Mouse (Mus musculus): ENCODE results near the gene Med22. TPM values are rescaled to one million over a fixed set of nuclear protein-coding genes. Genes with fewer than 3 reads are reported as not detected.
"Not testable (repeated sequence)": the region's sequence is repeated elsewhere in the genome, so short reads cannot be mapped to it uniquely, and the experiment has no call there.

Gene Med22
- total RNA-seq, 2 experiments from 2014 or later, result 30.2 to 36.1 TPM

DNA sequence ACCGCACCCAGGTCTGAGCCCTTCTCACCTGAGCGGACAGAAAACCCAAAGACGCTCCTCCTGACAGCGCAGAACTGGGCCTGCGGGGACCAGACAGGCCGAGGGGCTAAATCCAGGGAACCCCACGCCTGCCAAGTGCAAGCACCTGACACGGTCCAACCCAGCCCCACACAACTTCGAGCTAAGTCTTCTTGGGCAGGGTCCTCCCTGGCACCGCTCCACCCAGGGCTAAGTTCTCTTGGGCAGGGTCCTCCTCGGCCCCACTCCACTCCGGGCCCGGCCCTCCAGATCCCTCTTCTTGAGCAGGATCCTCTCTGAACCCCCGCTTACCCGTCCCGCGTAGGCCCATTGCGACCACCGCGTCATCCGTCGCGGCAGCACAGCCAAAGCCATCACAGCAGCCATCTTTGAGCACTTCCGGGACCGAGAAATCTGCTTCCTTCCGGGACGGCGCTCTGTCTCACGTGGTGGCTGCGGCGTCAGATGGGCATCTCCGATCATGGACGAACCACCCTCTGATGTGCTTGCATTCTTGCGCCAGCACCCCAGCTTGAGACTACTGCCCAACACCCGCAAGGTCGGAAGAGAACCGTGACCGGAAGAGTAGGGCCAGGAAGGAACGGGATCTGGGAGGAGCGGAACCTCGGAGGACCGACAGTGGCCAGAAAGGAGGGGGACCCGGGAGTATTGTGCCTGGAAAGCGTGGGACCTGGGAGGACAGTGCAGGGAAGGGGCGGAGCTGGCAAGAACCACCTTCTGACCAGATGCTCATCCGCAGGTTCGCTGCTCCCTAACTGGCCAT is 5.7 kb upstream of the Med22 start, which contains the start of the genes Surf2 and Surf1:
Gene Surf2 (plus strand): TSS at position 441 of the 802 bp plus-strand sequence.
Gene Surf1 (minus strand): TSS at position 604 of the 802 bp plus-strand sequence.
- peak; percentile 77 for DNase-seq

DNA sequence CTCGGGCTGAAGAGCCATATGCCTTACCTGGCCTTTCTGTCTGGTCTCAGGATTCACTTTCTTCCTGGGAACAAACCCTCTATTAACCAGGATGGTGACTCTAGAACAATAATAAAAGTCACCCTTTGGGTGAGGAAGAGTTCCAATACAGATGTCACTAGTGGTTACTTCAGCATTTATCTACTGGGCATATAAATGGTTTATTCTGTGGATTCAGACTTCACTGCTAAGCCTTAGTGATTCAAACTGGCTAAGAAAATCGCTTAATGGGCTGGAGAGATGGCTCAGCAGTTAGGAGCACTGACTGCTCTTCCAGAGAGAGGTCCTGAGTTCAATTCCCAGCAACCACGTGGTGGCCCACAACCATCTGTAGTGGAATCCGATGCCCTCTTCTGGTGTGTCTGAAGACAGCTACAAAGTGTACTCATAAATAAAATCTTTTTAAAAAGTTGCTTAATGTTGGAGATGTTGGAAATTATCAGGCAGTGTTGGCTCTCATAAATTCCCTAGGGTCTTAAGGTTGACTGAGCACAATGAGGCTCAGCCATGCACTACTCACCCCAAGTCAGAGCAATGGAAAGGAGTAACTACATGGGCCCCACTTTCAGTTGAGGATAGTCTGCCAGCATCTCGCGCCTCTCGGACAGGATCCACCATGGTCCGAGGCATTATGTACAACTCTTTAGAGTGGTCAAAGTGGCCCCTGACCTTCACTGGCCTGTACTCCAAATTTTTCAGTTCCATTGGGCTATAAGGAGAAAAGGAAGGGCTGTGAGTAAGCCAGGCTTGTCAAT is 3.9 kb upstream of the Med22 start:
- DNase-seq, result no peak

DNA sequence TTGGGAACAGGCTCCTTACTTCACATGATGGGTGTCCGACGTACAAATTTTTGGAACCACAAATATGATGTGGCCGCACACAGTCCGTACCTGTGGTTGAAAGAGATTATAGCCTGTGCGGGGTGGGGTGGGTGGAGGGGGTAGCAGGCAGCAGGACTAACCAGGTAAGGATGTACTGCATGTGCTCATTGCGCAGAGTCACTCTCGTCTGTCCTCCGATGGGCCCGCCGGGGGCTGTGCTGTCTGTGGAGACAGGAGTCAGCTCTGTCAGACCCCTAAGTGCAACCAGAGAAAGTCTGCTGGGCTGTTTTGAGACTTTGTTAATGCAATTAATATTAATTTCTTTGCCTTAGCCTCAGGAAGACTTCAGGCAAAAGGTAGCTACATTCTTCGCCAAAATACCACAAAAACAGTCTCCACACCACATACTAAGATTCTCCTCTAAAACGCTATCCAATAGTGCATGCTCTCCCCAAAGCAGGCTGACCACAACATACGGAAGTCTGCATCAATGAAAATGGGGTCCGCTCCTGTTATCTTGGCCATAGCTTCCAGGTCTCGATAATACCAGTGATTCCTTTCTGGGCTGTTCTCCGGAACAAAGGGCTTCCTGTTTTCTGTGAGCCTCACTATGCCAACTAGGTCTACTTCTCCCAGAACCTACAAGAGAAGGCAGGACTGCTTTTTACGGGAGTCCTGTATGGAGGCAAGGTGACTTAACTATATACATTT is 3.1 kb upstream of the Med22 start:
- no peak for DNase-seq

DNA sequence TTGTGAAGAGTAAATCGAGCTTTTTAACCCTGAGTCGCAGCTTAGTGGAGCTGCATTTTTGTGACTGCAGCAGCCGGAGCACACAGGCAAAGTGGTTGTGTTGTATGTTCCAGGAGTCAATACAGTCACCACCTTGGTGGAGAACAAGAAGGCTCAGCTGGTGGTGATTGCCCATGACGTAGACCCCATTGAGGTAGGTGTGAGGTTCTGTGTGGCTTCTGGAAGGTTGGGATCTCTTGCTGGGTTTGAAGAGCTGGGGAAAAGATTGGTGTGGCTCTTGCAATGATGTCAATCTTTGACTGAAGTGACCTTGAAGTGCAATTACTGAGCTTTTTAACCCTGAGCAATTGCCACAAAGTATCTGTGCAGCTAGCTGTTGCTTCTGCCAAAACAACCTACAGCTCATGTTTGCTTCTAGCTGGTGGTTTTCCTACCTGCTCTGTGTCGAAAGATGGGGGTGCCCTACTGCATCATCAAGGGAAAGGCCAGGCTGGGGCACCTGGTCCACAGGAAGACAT is 1.8 kb upstream of the Med22 start:
- DNase-seq, result no peak

- DNase-seq, result peak; percentile 74
Observed at GRCm38 (mm10) chr2:26910994-26911765, 703 bp upstream of the Med22 start.

DNA sequence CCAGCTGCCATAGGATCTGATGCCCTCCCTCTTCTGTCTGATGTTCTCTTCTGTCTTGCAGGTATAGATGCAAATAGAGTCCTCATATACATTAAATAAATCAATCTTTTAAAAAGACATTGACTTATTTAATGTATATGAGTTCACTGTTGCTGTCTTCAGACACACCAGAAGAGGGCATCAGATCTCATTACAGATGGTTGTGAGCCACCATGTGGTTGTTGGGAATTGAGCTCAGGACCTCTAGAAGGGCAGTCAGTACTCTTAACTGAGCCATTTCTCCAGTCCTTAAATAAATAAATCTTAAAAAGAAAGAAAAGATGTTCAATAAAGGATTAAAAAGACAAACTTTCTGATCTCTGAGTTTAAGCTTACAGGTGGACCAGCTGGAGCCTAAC is 1.1 kb downstream of the Med22 start:
- no peak for DNase-seq

GRCm38 (mm10) chr2:26908710-26909386 is 1.6 kb downstream of the Med22 start:
- DNase-seq, result no peak

DNA sequence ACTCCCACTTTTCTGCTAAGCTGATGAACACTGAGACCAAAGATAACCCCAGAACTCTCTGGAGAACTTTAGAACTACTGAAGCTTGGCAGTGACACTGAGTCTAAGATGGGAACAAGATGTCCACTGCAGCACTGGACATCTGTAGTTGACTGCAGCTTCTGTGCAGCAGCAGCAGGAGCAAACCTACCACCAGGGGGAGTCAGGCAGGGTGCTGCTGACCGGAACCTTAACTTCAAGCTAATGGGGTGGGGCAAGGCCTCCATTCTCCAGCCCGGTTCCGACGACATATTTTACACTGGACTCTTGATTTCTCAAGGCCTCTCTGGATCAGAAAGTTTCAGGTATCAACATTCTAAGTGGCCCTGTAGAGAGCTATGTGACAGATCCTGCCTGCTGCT is 3.4 kb downstream of the Med22 start:
- DNase-seq, result peak; percentile 67

- no peak for DNase-seq
Observed at GRCm38 (mm10) chr2:26906431-26906830, 4.0 kb downstream of the Med22 start.

- DNase-seq, result no peak
Observed at GRCm38 (mm10) chr2:26905936-26906335, 4.5 kb downstream of the Med22 start.

DNA sequence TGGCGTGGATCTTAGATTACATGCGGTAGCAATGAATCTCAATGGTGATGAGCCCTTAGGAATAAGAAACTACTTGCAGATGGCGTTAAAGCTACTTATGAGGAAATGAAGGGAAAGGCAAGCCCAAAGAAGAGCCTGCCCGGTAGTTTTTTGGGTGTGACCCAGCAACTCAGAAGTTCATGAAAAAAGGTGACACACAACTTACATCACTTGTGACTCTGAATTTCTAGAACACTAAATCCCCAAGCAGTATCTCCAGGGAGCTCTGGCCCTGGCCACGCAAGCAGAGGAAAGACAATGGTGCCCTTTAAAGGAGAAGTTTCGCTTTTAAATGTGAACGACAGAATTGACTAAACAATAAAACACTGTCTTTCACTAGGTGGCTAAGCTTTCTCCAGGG is 7.2 kb downstream of the Med22 start:
- no peak for DNase-seq

- DNase-seq, result peak; percentile 93
Observed at GRCm38 (mm10) chr2:26902467-26903220, 7.8 kb downstream of the Med22 start, which contains the start of gene Surf6. Gene Surf6 (minus strand): TSS chr2:26902879.

DNA sequence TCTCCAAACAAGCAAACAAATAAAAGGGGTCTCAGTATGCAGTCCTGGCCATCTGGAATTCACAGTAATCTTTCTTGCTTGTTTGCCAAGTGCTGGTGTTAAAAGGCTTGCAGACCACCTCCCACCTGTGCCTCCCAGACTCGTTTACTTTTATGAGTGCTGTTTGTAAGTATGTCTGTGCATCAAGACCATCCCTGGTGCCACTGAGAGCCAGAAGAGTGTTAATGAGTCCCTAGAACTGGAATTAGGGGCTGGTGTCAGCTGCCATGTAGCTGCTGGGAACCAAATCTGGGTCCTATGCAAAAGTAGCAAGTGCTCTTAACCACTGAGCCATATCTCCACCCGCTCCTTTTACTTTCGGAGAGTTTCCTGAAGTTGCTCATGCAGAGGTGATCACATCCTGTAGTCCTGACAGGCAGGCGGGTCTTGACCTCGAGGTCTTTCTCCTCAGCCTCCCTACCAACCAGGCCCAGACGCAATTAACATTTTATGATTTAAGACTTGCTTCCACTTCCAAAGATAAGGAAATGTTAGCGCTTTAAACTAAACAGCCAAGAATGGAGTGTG is 8.6 kb downstream of the Med22 start:
- DNase-seq, result no peak

GRCm38 (mm10) chr2:26900731-26901130 is 9.7 kb downstream of the Med22 start:
- DNase-seq, result no peak

- no peak for DNase-seq
Observed at GRCm38 (mm10) chr2:26895898-26896297, 14.6 kb downstream of the Med22 start.

DNA sequence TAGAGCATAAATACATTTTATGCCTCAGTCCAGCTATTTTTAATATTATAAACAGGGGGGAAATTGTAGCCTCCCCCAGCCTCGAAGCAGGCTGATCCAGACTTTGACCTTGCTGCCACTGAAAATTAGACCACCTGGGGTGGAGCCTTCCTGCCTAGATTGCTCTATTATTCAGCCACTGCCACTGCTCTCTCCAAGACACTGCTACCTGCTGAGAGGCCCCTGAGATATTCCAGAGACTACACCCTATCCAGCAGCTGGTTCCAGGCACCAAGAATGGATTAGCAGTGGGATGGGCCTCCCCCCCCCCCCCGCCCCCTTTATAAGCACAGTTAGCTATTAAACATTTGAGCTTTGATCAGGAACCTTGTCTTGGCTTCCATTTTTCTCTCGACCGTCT is 24.3 kb downstream of the Med22 start:
- DNase-seq, result not testable (repeated sequence)

DNA sequence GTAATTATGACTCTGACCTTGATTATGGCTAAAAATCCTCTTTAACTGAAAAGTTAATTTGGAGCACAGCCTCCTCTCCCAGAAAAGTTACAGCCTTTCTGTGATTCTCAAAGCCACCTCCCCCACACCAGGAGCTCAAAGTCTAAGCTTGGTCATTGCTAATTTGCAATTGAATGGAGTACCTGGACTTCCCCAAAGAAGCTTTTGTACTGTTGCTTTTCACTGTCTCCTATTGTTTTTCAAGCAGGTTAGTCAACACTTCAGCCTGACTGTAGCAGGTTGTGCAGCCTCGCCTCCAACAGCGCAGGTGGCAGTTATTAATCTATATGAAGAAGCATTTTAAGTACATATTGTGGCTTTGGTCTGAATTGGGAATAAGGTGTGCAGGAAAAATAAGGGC is 24.9 kb downstream of the Med22 start:
- not testable (repeated sequence) for DNase-seq

DNA sequence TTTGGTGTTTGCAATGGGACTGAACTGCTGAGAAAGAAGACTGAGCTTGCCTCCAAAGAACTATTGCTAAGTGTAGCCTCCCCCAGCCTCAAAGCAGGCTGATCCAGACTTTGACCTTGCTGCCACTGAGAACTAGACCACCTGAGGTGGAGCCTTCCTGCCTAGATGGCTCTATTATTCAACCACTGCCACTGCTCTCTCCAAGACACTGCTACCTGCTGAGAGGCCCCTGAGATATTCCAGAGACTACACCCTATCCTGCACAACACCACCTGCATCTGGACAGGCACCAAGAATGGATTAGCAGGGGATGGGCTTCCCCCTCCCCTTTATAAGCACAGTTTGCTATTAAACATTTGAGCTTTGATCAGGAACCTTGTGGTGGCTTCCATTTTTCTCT is 31.9 kb downstream of the Med22 start:
- DNase-seq, result no peak

- no peak for DNase-seq
Observed at GRCm38 (mm10) chr2:26870666-26871065, 39.8 kb downstream of the Med22 start.

DNA sequence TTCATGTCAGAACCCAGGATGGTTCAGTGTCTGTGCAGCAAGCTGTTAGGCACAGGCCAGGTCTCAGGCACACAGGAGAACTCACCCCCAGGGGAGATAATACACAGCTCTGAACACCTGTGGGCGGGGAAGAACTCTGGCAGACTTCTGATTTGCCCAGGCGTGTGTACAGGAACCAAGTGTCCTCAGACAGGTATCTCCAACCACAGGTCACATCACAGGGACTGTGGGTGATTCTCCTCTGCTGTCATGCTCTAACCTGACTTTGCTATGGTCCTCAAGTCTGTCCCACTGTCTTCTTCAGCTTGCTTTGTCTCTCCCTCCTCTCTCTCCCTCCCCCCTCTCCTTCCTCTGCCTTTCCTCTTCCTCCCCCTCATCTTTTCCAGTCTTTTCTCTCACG is 45.6 kb downstream of the Med22 start, which contains the start of gene Abo:
Gene Abo (minus strand): TSS at position 101 of the 400 bp plus-strand sequence.
- no peak for DNase-seq

Measured in heart, postnatal 4 days (tissue).